Mouse (Mus musculus) midbrain, embryonic 10.5 days (tissue): Measurements from ENCODE around the gene Myl7. TPM values are rescaled to one million over a fixed set of nuclear protein-coding genes. Genes with fewer than 3 reads are reported as not detected.

Experiments
- polyA plus RNA-seq: library from polyadenylated mRNA; unstranded; fragments of >200 nt; fragmentation: Nextera tagmentation; extraction: Ambion mirVana; gene quantifications from 2 replicates; pipeline ENCODE4 v1.2.1, GENCODE M21; 2016

The Myl7 gene
- polyA plus RNA-seq, 1 experiment from 2014 or later, result 3.7 TPM

Other genes with a start within 250 kb of the Myl7 start
- gene Mrps24, start 183.1 kb downstream of the Myl7 start, polyA plus RNA-seq, result 155 and 159 TPM in 2 replicates
- 18.3 and 22.8 TPM in 2 replicates for gene Urgcp, start 136.4 kb downstream of the Myl7 start, polyA plus RNA-seq
- gene Dbnl, start 110.3 kb downstream of the Myl7 start, polyA plus RNA-seq, result 142 and 159 TPM in 2 replicates
- 2.5 and 5.5 TPM in 2 replicates for gene Pgam2, start 95.0 kb downstream of the Myl7 start, polyA plus RNA-seq
- gene Polm, start 60.8 kb downstream of the Myl7 start, polyA plus RNA-seq, result 9.8 and 10.8 TPM in 2 replicates
- gene Aebp1, start 36.8 kb downstream of the Myl7 start, polyA plus RNA-seq, result 8.1 and 13.5 TPM in 2 replicates
- gene Pold2, start 20.5 kb downstream of the Myl7 start, polyA plus RNA-seq, result 148 and 160 TPM in 2 replicates
- 2.5 and 2.9 TPM in 2 replicates for gene Gck, start 51.3 kb upstream of the Myl7 start, polyA plus RNA-seq
- gene Ykt6, start 56.9 kb upstream of the Myl7 start, polyA plus RNA-seq, result 54.5 and 60.4 TPM in 2 replicates
- gene Camk2b, start 167.6 kb upstream of the Myl7 start, polyA plus RNA-seq, result 0.81 and 2.1 TPM in 2 replicates